Mouse (Mus musculus): ENCODE measurements around the gene Snx29.

Snx29 gene

DNA sequence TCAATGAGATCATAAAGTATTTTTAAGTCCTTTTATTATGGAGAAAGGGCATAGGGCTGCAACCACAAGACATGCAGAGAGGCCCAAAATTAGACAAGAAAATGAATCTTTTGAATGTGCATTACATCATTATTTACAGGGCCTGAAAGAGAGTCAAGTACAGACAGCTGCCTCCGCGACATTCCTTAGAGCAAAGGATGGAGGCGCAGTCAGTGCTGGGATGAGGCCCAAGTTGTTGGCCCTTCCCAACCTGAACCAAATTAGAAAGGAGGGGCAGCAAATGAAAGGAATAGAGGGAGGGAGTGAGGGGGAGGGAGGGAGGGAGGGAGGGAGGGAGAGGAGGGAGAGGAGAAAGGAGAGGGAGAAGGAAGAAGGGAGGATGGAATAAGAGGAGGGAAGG is 453.8 kb downstream of the Snx29 start:
- no peak for DNase-seq (ENCODE audit: low read depth, low spot score)

GRCm38 (mm10) chr16:11778191-11778590 is 455.5 kb downstream of the Snx29 start:
- DNase-seq (ENCODE audit: low read depth, low spot score): no peak

DNA sequence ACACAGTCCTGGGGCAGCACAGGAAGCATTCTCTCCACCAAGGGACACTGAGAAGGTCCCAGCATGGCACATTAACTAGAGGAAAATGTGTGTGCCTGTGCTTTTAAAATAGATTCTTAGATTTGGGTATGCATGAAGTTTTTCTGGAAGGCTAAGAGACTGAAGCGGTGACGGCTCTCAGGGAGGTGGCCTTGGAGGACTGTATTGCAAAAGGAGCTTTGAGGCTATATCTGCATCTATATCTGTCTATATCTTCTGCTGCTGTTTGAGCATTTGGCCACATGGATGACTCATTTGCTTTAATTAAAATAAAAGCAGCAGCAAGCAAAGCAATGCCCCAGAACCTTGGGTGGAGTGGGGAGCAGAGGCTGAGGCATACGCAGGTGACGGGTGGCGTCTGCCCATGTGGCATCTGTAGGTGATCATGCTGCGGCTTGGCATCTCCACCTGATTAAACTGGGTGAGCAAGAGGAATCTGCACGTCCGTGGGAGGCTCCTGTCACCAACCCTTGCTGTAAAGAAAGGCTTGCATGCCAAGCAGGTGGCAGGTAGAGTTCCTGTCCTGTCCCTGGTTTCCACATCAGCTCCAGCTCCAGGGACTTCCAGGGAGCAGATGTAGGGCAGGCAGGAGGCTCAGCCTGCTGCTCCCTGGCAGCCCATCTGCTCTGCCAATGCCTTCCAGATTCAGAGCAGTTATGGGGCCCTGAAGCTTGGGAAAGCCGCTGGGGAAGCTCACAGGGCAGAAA is 456.2 kb downstream of the Snx29 start:
- DNase-seq (ENCODE audit: low read depth, low spot score): no peak

DNA sequence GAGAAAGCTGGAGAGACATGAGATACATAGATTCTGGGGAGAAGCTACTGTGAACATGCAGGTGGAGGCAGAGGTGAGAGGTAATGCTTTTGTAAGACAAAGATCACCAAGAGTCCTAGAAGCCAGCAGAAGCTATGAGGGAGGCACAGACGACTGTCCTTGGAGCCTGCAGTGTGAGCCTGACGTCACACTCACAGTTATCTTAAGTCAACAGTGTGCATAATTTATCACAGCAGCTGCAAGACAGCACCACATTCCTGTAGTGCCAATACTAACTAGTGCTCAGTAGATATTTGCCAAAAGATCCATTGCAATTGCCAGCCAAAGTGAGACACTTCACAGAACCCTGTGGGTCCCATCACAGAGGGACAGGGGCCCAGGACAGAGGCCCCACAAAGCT is 459.4 kb downstream of the Snx29 start:
- DNase-seq (ENCODE audit: low read depth, low spot score): no peak

DNA sequence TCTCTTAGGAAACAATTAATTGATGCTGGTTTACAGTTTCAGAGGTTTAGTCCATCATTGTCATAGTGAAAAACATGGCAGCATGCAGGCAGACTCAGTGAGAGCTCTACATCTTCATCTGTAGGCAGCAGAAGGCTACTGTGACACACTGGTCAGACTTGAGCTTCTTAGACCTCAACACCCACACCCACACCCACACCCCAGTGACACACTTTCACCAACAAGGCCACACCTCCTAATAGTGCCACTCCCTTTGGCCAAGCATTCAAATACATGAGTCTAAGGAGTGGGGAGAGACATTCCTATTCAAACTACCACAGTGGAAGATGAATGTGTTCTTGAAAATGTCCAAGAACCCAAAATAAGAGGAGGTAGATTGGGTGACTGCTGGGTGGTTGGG is 460.6 kb downstream of the Snx29 start:
- DNase-seq (ENCODE audit: low read depth, low spot score): no peak

DNA sequence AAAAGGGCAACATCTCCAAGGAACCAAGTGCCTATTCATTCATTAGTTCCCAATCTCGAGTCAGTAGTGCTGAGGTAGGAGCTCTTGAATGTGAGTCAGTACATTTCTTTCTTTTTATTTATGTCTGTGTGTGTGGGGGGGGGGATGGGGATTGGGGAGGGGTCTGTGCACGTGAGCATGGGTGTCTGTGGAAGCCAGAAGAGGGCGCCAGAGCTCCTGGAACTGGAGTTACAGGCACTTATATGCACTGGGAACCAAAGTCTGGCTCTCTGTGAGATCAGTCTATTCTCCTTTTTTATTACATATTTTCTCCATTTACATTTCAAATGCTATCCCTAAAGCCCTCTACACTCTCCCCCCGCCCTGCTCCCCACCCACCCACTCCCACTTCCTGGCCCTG is 461.6 kb downstream of the Snx29 start:
- DNase-seq (ENCODE audit: low read depth, low spot score): no peak

GRCm38 (mm10) chr16:11785806-11786205 is 463.1 kb downstream of the Snx29 start:
- DNase-seq (ENCODE audit: low read depth, low spot score): no peak

GRCm38 (mm10) chr16:11790476-11790875 is 467.8 kb downstream of the Snx29 start:
- DNase-seq (ENCODE audit: low read depth, low spot score): no peak

GRCm38 (mm10) chr16:11793391-11793790 is 470.7 kb downstream of the Snx29 start:
- no peak for DNase-seq (ENCODE audit: low read depth, low spot score)

DNA sequence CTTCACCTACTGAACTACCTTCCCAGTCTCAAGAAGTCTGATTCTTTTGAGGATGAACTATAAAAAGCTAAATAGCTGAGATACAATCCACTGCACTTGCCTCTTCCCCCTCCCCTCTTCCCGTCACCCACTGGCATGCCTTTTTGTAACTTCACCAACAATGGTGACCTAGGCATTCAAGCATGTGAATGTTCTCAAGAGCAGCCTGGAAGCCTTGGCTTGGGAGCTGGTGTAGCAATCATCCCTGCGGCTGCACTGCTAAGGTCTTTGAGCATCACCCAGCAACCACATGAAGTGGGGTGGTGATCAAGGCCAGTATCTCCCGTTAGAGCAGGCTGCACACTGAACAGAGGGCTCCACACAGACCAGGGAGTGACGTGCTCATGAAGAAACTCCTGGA is 471.9 kb downstream of the Snx29 start:
- DNase-seq (ENCODE audit: low read depth, low spot score): no peak

GRCm38 (mm10) chr16:11795758-11796460 is 473.2 kb downstream of the Snx29 start:
- DNase-seq (ENCODE audit: low read depth, low spot score): no peak

- no peak for DNase-seq (ENCODE audit: low read depth, low spot score)
These were observed 479.3 kb downstream of the Snx29 start for GRCm38 (mm10) chr16:11801960-11802539.
